Mouse (Mus musculus) left cerebral cortex, adult 8-10 months (tissue): Measurements from ENCODE around the gene Ube2d3. TPM values are rescaled to one million over a fixed set of nuclear protein-coding genes. Genes with fewer than 3 reads are reported as not detected.
A peak's percentile ranks its signal among the peaks of the same experiment; 100 is the strongest.
"Not testable (repeated sequence)": the region's sequence is repeated elsewhere in the genome, so short reads cannot be mapped to it uniquely, and the experiment has no call there.

Experiments used
- DNase-seq, 2 experiments: peaks; one replicate each; pipeline ENCODE4 v3.0.0; 2022; ENCODE audit warnings: low spot score in 2 of 2
- total RNA-seq, 4 experiments: library from RNA; stranded (reverse); gene quantifications; 2 replicates each; pipeline ENCODE4 v1.2.4; 2022

Gene Ube2d3
- total RNA-seq, 4 experiments from 2014 or later, result 215 to 235 (median 222) TPM

- no peak for DNase-seq
These were observed 49.9 kb downstream of the Ube2d3 start for GRCm38 (mm10) chr3:135487803-135488202.

GRCm38 (mm10) chr3:135489865-135490520 lies 52.0 kb downstream of the Ube2d3 start:
- no peak for DNase-seq

GRCm38 (mm10) chr3:135491102-135491501 lies 53.2 kb downstream of the Ube2d3 start:
- no peak for DNase-seq

GRCm38 (mm10) chr3:135493320-135493719 lies 55.4 kb downstream of the Ube2d3 start:
- not testable (repeated sequence) for DNase-seq

- not testable (repeated sequence) for DNase-seq
These were observed 60.0 kb downstream of the Ube2d3 start for GRCm38 (mm10) chr3:135497956-135498355.

- no peak for DNase-seq
These were observed 60.9 kb downstream of the Ube2d3 start for GRCm38 (mm10) chr3:135498891-135499290.

- no peak for DNase-seq
These were observed 65.2 kb downstream of the Ube2d3 start for GRCm38 (mm10) chr3:135503160-135503559.

- peak in 1 of 2 experiments; percentile 37 for DNase-seq
These were observed 67.5 kb downstream of the Ube2d3 start for GRCm38 (mm10) chr3:135505369-135505909.

GRCm38 (mm10) chr3:135505916-135506482 lies 68.0 kb downstream of the Ube2d3 start:
- no peak for DNase-seq

- no peak for DNase-seq
These were observed 69.6 kb downstream of the Ube2d3 start for GRCm38 (mm10) chr3:135507506-135507905.

GRCm38 (mm10) chr3:135508191-135508590 lies 70.2 kb downstream of the Ube2d3 start:
- DNase-seq, result no peak

GRCm38 (mm10) chr3:135510372-135510771 lies 72.4 kb downstream of the Ube2d3 start:
- DNase-seq, result no peak

- DNase-seq, result no peak
These were observed 73.7 kb downstream of the Ube2d3 start for GRCm38 (mm10) chr3:135511683-135512082.

GRCm38 (mm10) chr3:135513270-135513669 lies 75.3 kb downstream of the Ube2d3 start:
- no peak for DNase-seq

GRCm38 (mm10) chr3:135513800-135514425 lies 76.0 kb downstream of the Ube2d3 start:
- DNase-seq, result no peak

GRCm38 (mm10) chr3:135515246-135515645 lies 77.3 kb downstream of the Ube2d3 start:
- DNase-seq, result no peak

GRCm38 (mm10) chr3:135516891-135517290 lies 78.9 kb downstream of the Ube2d3 start:
- no peak for DNase-seq

Other genes starting within 250 kb of the Ube2d3 start
- gene Cenpe, start 225.6 kb upstream of the Ube2d3 start, total RNA-seq, result 1 to 10 TPM; 1.2 to 2.4 (median 1.2) TPM
- 1 to 10 TPM; 4.5 to 6.0 (median 5.1) TPM for gene Bdh2, start 156.9 kb upstream of the Ube2d3 start, total RNA-seq
- 1 to 10 TPM; 3.0 to 4.7 (median 3.6) TPM for gene Slc9b2, start 130.4 kb upstream of the Ube2d3 start, total RNA-seq
- gene Slc9b1, start 90.1 kb upstream of the Ube2d3 start, total RNA-seq, result under 1 TPM in 3 of 4 experiments, not detected in 1; 0.35 to 0.74 (median 0.62) TPM
- gene Cisd2, start 14.2 kb upstream of the Ube2d3 start, total RNA-seq, result 10 to 100 TPM; 34.6 to 37.2 (median 35.7) TPM
- 10 to 100 TPM in 3 of 4 experiments, 1 to 10 TPM in 1; 9.9 to 17.0 (median 11.9) TPM for gene Manba, start 47.5 kb downstream of the Ube2d3 start, total RNA-seq